8 mouse cellular contexts compared by ENCODE assay signal in genomic region chr16:43979010-43979327, GRCm38 (mm10). TPM values are rescaled to one million over a fixed set of nuclear protein-coding genes. Genes with fewer than 3 reads are reported as not detected.
DNase-seq lines count a peak whose midpoint lies in the region; ATAC-seq and TF ChIP-seq lines count a peak whose summit lies in the region.

No protein-coding gene starts in this region.

- DNase-seq in kidney, postnatal 4 days, result no peak
- DNase-seq in adrenal gland, postnatal 36 days, result no peak
- no peak for DNase-seq in layer of hippocampus, postnatal 14 days (ENCODE audit: low spot score in 2 of 2)
- DNase-seq in left cerebral cortex, postnatal 4 days, result no peak

- H3K36me3 ChIP-seq in kidney, embryonic 16.5 days (ENCODE audit: insufficient read depth, low read length), result no peaks in the 10 kb centered on the region
- H3K36me3 ChIP-seq in hindbrain, embryonic 15.5 days, result no peaks in the 10 kb centered on the region
- H3K36me3 ChIP-seq in midbrain, embryonic 15.5 days (replicated peaks), result no peaks in the 10 kb centered on the region

- no peak; the same call in 1 of the 2 replicates for ATAC-seq in kidney, embryonic 16.5 days (ENCODE audit: low FRiP score, low TSS enrichment)
- no peak; the same call in 1 of the 2 replicates for ATAC-seq in hindbrain, embryonic 15.5 days (ENCODE audit: low FRiP score, low read depth)
- no peak; the same call in 1 of the 2 replicates for ATAC-seq in midbrain, embryonic 15.5 days (replicated peaks)

- 13% methylated on average over 7 of the region's 7 CpGs for WGBS in kidney, embryonic 16.5 days
- WGBS in hindbrain, embryonic 15.5 days, result 16% methylated on average over 7 of the region's 7 CpGs
- 16% methylated on average over 7 of the region's 7 CpGs for WGBS in midbrain, embryonic 15.5 days

- TF ChIP-seq CTCF in cortical plate, adult 2 months (IDR thresholded peaks at IDR 0.05; ENCODE audit: extremely low read depth, insufficient read depth, low read length), result no peak

- H3K4me2 ChIP-seq in kidney, embryonic 16.5 days (replicated peaks; ENCODE audit: low read depth, low read length), result peak overlapping the region; percentile 100
- H3K4me2 ChIP-seq in hindbrain, embryonic 15.5 days, result peak overlapping the region; percentile 98
- peak overlapping the region; percentile 99 for H3K4me2 ChIP-seq in midbrain, embryonic 15.5 days

- no peaks in the 10 kb centered on the region for H3K9me3 ChIP-seq in kidney, embryonic 16.5 days (ENCODE audit: low read length)
- H3K9me3 ChIP-seq in hindbrain, embryonic 15.5 days, result no peaks in the 10 kb centered on the region
- no peaks in the 10 kb centered on the region for H3K9me3 ChIP-seq in midbrain, embryonic 15.5 days

- H3K9ac ChIP-seq in kidney, embryonic 16.5 days (replicated peaks; ENCODE audit: low read length), result peak overlapping the region; percentile 74
- H3K9ac ChIP-seq in hindbrain, embryonic 15.5 days, result peak overlapping the region; percentile 66
- H3K9ac ChIP-seq in midbrain, embryonic 15.5 days, result peak overlapping the region; percentile 63

- TF ChIP-seq POLR2A in cortical plate, adult 2 months (IDR thresholded peaks at IDR 0.05; ENCODE audit: extremely low read depth, insufficient read depth, low read length), result no peak

- H3K4me1 ChIP-seq in kidney, embryonic 16.5 days (ENCODE audit: insufficient read depth, low read length), result 0 out of 2 replicates have a peak, but pooled peaks cover 2% of the 10 kb centered on the region
- peaks cover 2% of the 10 kb centered on the region; the same call in 1 of the 2 replicates for H3K4me1 ChIP-seq in cortical plate, adult 2 months (ENCODE audit: control insufficient read depth, insufficient read depth, low read length)
- H3K4me1 ChIP-seq in hindbrain, embryonic 15.5 days (replicated peaks), result peaks cover 4% of the 10 kb centered on the region; the same call in 1 of the 2 replicates
- H3K4me1 ChIP-seq in midbrain, embryonic 15.5 days, result peaks cover 18% of the 10 kb centered on the region

- H3K27ac ChIP-seq in kidney, embryonic 16.5 days (ENCODE audit: low read length), result no peak overlapping the region
- H3K27ac ChIP-seq in cortical plate, adult 2 months (ENCODE audit: insufficient read depth, low read length), result peak overlapping the region; percentile 88
- no peak overlapping the region for H3K27ac ChIP-seq in hindbrain, embryonic 15.5 days (replicated peaks)
- H3K27ac ChIP-seq in midbrain, embryonic 15.5 days, result no peak overlapping the region

- peaks cover 4% of the 10 kb centered on the region; the same call in 1 of the 2 replicates for H3K27me3 ChIP-seq in kidney, embryonic 16.5 days (ENCODE audit: insufficient read depth, low read length)
- peaks cover 6% of the 10 kb centered on the region; the same call in 1 of the 2 replicates for H3K27me3 ChIP-seq in hindbrain, embryonic 15.5 days
- 0 out of 2 replicates have a peak, but pooled peaks cover 5% of the 10 kb centered on the region for H3K27me3 ChIP-seq in midbrain, embryonic 15.5 days (replicated peaks)

- peak overlapping the region; percentile 77 for H3K4me3 ChIP-seq in kidney, embryonic 16.5 days (ENCODE audit: low read length)
- peak overlapping the region; percentile 83 for H3K4me3 ChIP-seq in cortical plate, adult 2 months (ENCODE audit: insufficient read depth, low read length)
- H3K4me3 ChIP-seq in hindbrain, embryonic 15.5 days, result peak overlapping the region; percentile 90
- peak overlapping the region; percentile 92 for H3K4me3 ChIP-seq in midbrain, embryonic 15.5 days

- intact Hi-C loops in left cerebral cortex, postnatal 4 days (cut with DNase I), result no loop called here

RNA-seq across cellular contexts. Expression of gene Zdhhc23, which starts 0.6 kb away (rescaled TPM):
- polyA plus RNA-seq in kidney, embryonic 16.5 days (2015; fragmentation: Nextera tagmentation; extraction: Ambion mirVana), result 2.4 and 2.6 TPM in 2 replicates
- polyA plus RNA-seq in cortical plate, adult 2 months (2012; rRNA removed), result 16.9 and 18.7 TPM in 2 replicates
- polyA plus RNA-seq in hindbrain, embryonic 15.5 days (2015; fragmentation: Nextera tagmentation; extraction: Ambion mirVana), result 3.6 and 3.8 TPM in 2 replicates
- 3.3 and 3.7 TPM in 2 replicates for polyA plus RNA-seq in midbrain, embryonic 15.5 days (2015; fragmentation: Nextera tagmentation; extraction: Ambion mirVana)
- 1 to 10 TPM in 1 of 2 experiments, under 1 TPM in 1; 0.56 to 1.0 TPM for total RNA-seq in adrenal gland, postnatal 36 days (2021)
- 10 to 100 TPM; 55.4 TPM for total RNA-seq in layer of hippocampus, postnatal 14 days (2021)
- total RNA-seq in left cerebral cortex, postnatal 4 days (2021), result 10 to 100 TPM; 26.1 to 26.7 TPM

RNA-seq across cellular contexts. Expression of gene Qtrt2, which starts 52.4 kb away (rescaled TPM):
- 30.7 and 30.9 TPM in 2 replicates for polyA plus RNA-seq in kidney, embryonic 16.5 days (2015; fragmentation: Nextera tagmentation; extraction: Ambion mirVana)
- 36.5 and 36.6 TPM in 2 replicates for polyA plus RNA-seq in cortical plate, adult 2 months (2012; rRNA removed)
- 16.6 and 19.5 TPM in 2 replicates for polyA plus RNA-seq in hindbrain, embryonic 15.5 days (2015; fragmentation: Nextera tagmentation; extraction: Ambion mirVana)
- 17.2 and 18.1 TPM in 2 replicates for polyA plus RNA-seq in midbrain, embryonic 15.5 days (2015; fragmentation: Nextera tagmentation; extraction: Ambion mirVana)
- 10 to 100 TPM; 32.4 to 42.9 TPM for total RNA-seq in adrenal gland, postnatal 36 days (2021)
- total RNA-seq in layer of hippocampus, postnatal 14 days (2021), result 10 to 100 TPM; 31.1 to 34.3 TPM
- total RNA-seq in left cerebral cortex, postnatal 4 days (2021), result 10 to 100 TPM; 32.9 to 35.3 TPM
